8 mouse cellular contexts compared by ENCODE assay signal in genomic region chr7:126502751-126503150, GRCm38 (mm10). TPM values are rescaled to one million over a fixed set of nuclear protein-coding genes. Genes with fewer than 3 reads are reported as not detected.
A peak's percentile ranks its signal among the peaks of the same experiment; 100 is the strongest.
DNase-seq lines count a peak whose midpoint lies in the region; ATAC-seq and TF ChIP-seq lines count a peak whose summit lies in the region.

No protein-coding gene starts in this region.

- no peak for DNase-seq in kidney, postnatal 0 days (ENCODE audit: low spot score)
- no peak for DNase-seq in kidney, postnatal 36 days
- no peak for DNase-seq in embryonic facial prominence, embryonic 10.5 days (ENCODE audit: low spot score)
- no peak for DNase-seq in hindbrain, postnatal 0 days (ENCODE audit: low spot score)
- no peak for DNase-seq in left cerebral cortex, postnatal 10 days (ENCODE audit: extremely low spot score in 1 of 2, low spot score in 2 of 2)
- no peak for DNase-seq in frontal cortex, postnatal 25 days (ENCODE audit: low spot score in 2 of 2)

- ATAC-seq in kidney, postnatal 0 days (replicated peaks; ENCODE audit: low FRiP score, low read depth): no peak
- ATAC-seq in hindbrain, postnatal 0 days: no peak
- ATAC-seq in midbrain, embryonic 16.5 days: peak; percentile 23; the same call in 1 of the 2 replicates
- no peak for ATAC-seq in megakaryocyte progenitor cell, adult 5-6 weeks (replicated peaks; ENCODE audit: poor library complexity)

- peak overlapping the region; percentile 59 for H3K4me2 ChIP-seq in kidney, postnatal 0 days (ENCODE audit: low read length)
- peak overlapping the region; percentile 70 for H3K4me2 ChIP-seq in hindbrain, postnatal 0 days (ENCODE audit: low read depth, low read length)
- peak overlapping the region; percentile 66 for H3K4me2 ChIP-seq in midbrain, embryonic 16.5 days (ENCODE audit: low read length)

- H3K36me3 ChIP-seq in kidney, postnatal 0 days (ENCODE audit: insufficient read depth, low read length): peaks cover 31% of the 10 kb centered on the region
- H3K36me3 ChIP-seq in embryonic facial prominence, embryonic 10.5 days (replicated peaks): peaks cover 36% of the 10 kb centered on the region
- H3K36me3 ChIP-seq in hindbrain, postnatal 0 days (ENCODE audit: insufficient read depth, low read length): peaks cover 32% of the 10 kb centered on the region
- peaks cover 23% of the 10 kb centered on the region for H3K36me3 ChIP-seq in midbrain, embryonic 16.5 days (ENCODE audit: control insufficient read depth, insufficient read depth, low read length)

- H3K27ac ChIP-seq in kidney, postnatal 0 days: peak overlapping the region; percentile 100
- peak overlapping the region; percentile 100 for H3K27ac ChIP-seq in embryonic facial prominence, embryonic 10.5 days (replicated peaks)
- peak overlapping the region; percentile 98 for H3K27ac ChIP-seq in hindbrain, postnatal 0 days
- peak overlapping the region; percentile 100 for H3K27ac ChIP-seq in midbrain, embryonic 16.5 days (ENCODE audit: low read length)

- peaks cover 3% of the 10 kb centered on the region; the same call in 1 of the 2 replicates for H3K4me1 ChIP-seq in kidney, postnatal 0 days (replicated peaks; ENCODE audit: insufficient read depth, low read length)
- H3K4me1 ChIP-seq in embryonic facial prominence, embryonic 10.5 days: peaks cover 13% of the 10 kb centered on the region
- H3K4me1 ChIP-seq in hindbrain, postnatal 0 days (ENCODE audit: insufficient read depth, low read length): no peaks in the 10 kb centered on the region
- H3K4me1 ChIP-seq in midbrain, embryonic 16.5 days (ENCODE audit: control insufficient read depth, insufficient read depth, low read length): peaks cover 16% of the 10 kb centered on the region

- intact Hi-C loops in left cerebral cortex, postnatal 10 days (cut with DNase I): no loop called here

- no peaks in the 10 kb centered on the region for H3K27me3 ChIP-seq in kidney, postnatal 0 days (ENCODE audit: insufficient read depth, low read length)
- no peaks in the 10 kb centered on the region for H3K27me3 ChIP-seq in embryonic facial prominence, embryonic 10.5 days (replicated peaks; ENCODE audit: low read depth, poor library complexity, severe bottlenecking)
- no peaks in the 10 kb centered on the region for H3K27me3 ChIP-seq in hindbrain, postnatal 0 days (ENCODE audit: insufficient read depth, low read length)
- H3K27me3 ChIP-seq in midbrain, embryonic 16.5 days (ENCODE audit: control insufficient read depth, insufficient read depth, low read depth, low read length): no peaks in the 10 kb centered on the region

- H3K9me3 ChIP-seq in kidney, postnatal 0 days (replicated peaks; ENCODE audit: low read length): no peaks in the 10 kb centered on the region
- no peaks in the 10 kb centered on the region for H3K9me3 ChIP-seq in embryonic facial prominence, embryonic 10.5 days
- H3K9me3 ChIP-seq in hindbrain, postnatal 0 days (ENCODE audit: low read length): no peaks in the 10 kb centered on the region
- no peaks in the 10 kb centered on the region for H3K9me3 ChIP-seq in midbrain, embryonic 16.5 days (replicated peaks; ENCODE audit: control insufficient read depth, low read length, poor library complexity, severe bottlenecking)

- peak overlapping the region; percentile 100 for H3K9ac ChIP-seq in kidney, postnatal 0 days (ENCODE audit: low read depth, low read length)
- H3K9ac ChIP-seq in hindbrain, postnatal 0 days (replicated peaks; ENCODE audit: low read length): peak overlapping the region; percentile 92
- H3K9ac ChIP-seq in midbrain, embryonic 16.5 days (ENCODE audit: low read depth, low read length): peak overlapping the region; percentile 100

- TF ChIP-seq CTCF in kidney, postnatal 0 days (IDR thresholded peaks at IDR 0.05; ENCODE audit: low read depth): no peak
- TF ChIP-seq CTCF in hindbrain, postnatal 0 days (IDR thresholded peaks at IDR 0.05; ENCODE audit: low read depth): no peak

- H3K4me3 ChIP-seq in kidney, postnatal 0 days (replicated peaks; ENCODE audit: low read depth, low read length): peak overlapping the region; percentile 100
- H3K4me3 ChIP-seq in embryonic facial prominence, embryonic 10.5 days: peak overlapping the region; percentile 99
- peak overlapping the region; percentile 70 for H3K4me3 ChIP-seq in hindbrain, postnatal 0 days (ENCODE audit: low read length)
- peak overlapping the region; percentile 100 for H3K4me3 ChIP-seq in midbrain, embryonic 16.5 days (ENCODE audit: low read depth, low read length)

- WGBS in kidney, postnatal 0 days: under 1% methylated on average over 40 of the region's 40 CpGs
- under 1% methylated on average over 40 of the region's 40 CpGs for WGBS in embryonic facial prominence, embryonic 10.5 days
- 0% methylated on average over 39 of the region's 40 CpGs for WGBS in hindbrain, postnatal 0 days
- under 1% methylated on average over 40 of the region's 40 CpGs for WGBS in midbrain, embryonic 16.5 days

RNA-seq across cellular contexts. Expression of gene Atxn2l, which starts 0.5 kb away (rescaled TPM):
- polyA plus RNA-seq in kidney, postnatal 0 days (2015; fragmentation: Nextera tagmentation; extraction: Ambion mirVana): 30.2 and 30.3 TPM in 2 replicates
- polyA plus RNA-seq in embryonic facial prominence, embryonic 10.5 days (2016; fragmentation: Nextera tagmentation; extraction: Ambion mirVana): 50.4 and 54.1 TPM in 2 replicates
- 71.1 and 72.3 TPM in 2 replicates for total RNA-seq in hindbrain, postnatal 0 days (2014; rRNA removed)
- 45.9 and 54.0 TPM in 2 replicates for polyA plus RNA-seq in hindbrain, postnatal 0 days (2015; fragmentation: Nextera tagmentation; extraction: Ambion mirVana)
- polyA plus RNA-seq in midbrain, embryonic 16.5 days (2015; fragmentation: Nextera tagmentation; extraction: Ambion mirVana): 66.9 and 68.8 TPM in 2 replicates
- total RNA-seq in megakaryocyte progenitor cell, adult 5-6 weeks (2015): 86.9 and 88.6 TPM in 2 replicates
- total RNA-seq in megakaryocyte progenitor cell, adult 5-6 weeks (2017): 29.0 and 29.5 TPM in 2 replicates
- 100 to 1,000 TPM; 123 to 125 TPM for total RNA-seq in left cerebral cortex, postnatal 10 days (2021)

RNA-seq across cellular contexts. Expression of gene Tufm, which starts 15.6 kb away (rescaled TPM):
- polyA plus RNA-seq in kidney, postnatal 0 days (2015; fragmentation: Nextera tagmentation; extraction: Ambion mirVana): 117 and 134 TPM in 2 replicates
- 169 and 185 TPM in 2 replicates for polyA plus RNA-seq in embryonic facial prominence, embryonic 10.5 days (2016; fragmentation: Nextera tagmentation; extraction: Ambion mirVana)
- total RNA-seq in hindbrain, postnatal 0 days (2014; rRNA removed): 62.5 and 66.1 TPM in 2 replicates
- 106 TPM in 2 replicates for polyA plus RNA-seq in hindbrain, postnatal 0 days (2015; fragmentation: Nextera tagmentation; extraction: Ambion mirVana)
- 121 and 127 TPM in 2 replicates for polyA plus RNA-seq in midbrain, embryonic 16.5 days (2015; fragmentation: Nextera tagmentation; extraction: Ambion mirVana)
- total RNA-seq in megakaryocyte progenitor cell, adult 5-6 weeks (2015): 89.9 and 97.9 TPM in 2 replicates
- 85.6 and 89.2 TPM in 2 replicates for total RNA-seq in megakaryocyte progenitor cell, adult 5-6 weeks (2017)
- total RNA-seq in left cerebral cortex, postnatal 10 days (2021): 100 to 1,000 TPM in 1 of 2 experiments, 10 to 100 TPM in 1; 81.6 to 103 TPM

RNA-seq across cellular contexts. Expression of gene Sh2b1, which starts 27.5 kb away (rescaled TPM):
- polyA plus RNA-seq in kidney, postnatal 0 days (2015; fragmentation: Nextera tagmentation; extraction: Ambion mirVana): 44.1 and 44.8 TPM in 2 replicates
- 53.3 and 54.0 TPM in 2 replicates for polyA plus RNA-seq in embryonic facial prominence, embryonic 10.5 days (2016; fragmentation: Nextera tagmentation; extraction: Ambion mirVana)
- total RNA-seq in hindbrain, postnatal 0 days (2014; rRNA removed): 34.1 and 41.1 TPM in 2 replicates
- 50.4 and 54.5 TPM in 2 replicates for polyA plus RNA-seq in hindbrain, postnatal 0 days (2015; fragmentation: Nextera tagmentation; extraction: Ambion mirVana)
- polyA plus RNA-seq in midbrain, embryonic 16.5 days (2015; fragmentation: Nextera tagmentation; extraction: Ambion mirVana): 76.8 and 79.6 TPM in 2 replicates
- 33.4 and 36.3 TPM in 2 replicates for total RNA-seq in megakaryocyte progenitor cell, adult 5-6 weeks (2015)
- 19.3 and 20.1 TPM in 2 replicates for total RNA-seq in megakaryocyte progenitor cell, adult 5-6 weeks (2017)
- 10 to 100 TPM; 68.3 to 68.6 TPM for total RNA-seq in left cerebral cortex, postnatal 10 days (2021)

RNA-seq across cellular contexts. Expression of gene Atp2a1, which starts 39.8 kb away (rescaled TPM):
- polyA plus RNA-seq in kidney, postnatal 0 days (2015; fragmentation: Nextera tagmentation; extraction: Ambion mirVana): 0.45 and 0.71 TPM in 2 replicates
- 1.8 and 2.5 TPM in 2 replicates for polyA plus RNA-seq in embryonic facial prominence, embryonic 10.5 days (2016; fragmentation: Nextera tagmentation; extraction: Ambion mirVana)
- total RNA-seq in hindbrain, postnatal 0 days (2014; rRNA removed): 0.99 and 5.4 TPM in 2 replicates
- polyA plus RNA-seq in hindbrain, postnatal 0 days (2015; fragmentation: Nextera tagmentation; extraction: Ambion mirVana): 0.40 and 0.68 TPM in 2 replicates
- polyA plus RNA-seq in midbrain, embryonic 16.5 days (2015; fragmentation: Nextera tagmentation; extraction: Ambion mirVana): 0.39 and 0.71 TPM in 2 replicates
- total RNA-seq in megakaryocyte progenitor cell, adult 5-6 weeks (2015): not detected in 2 replicates
- not detected in 2 replicates for total RNA-seq in megakaryocyte progenitor cell, adult 5-6 weeks (2017)
- total RNA-seq in left cerebral cortex, postnatal 10 days (2021): under 1 TPM in 1 of 2 experiments, not detected in 1; 0.20 TPM
